8 mouse cellular contexts compared by ENCODE assay signal in genomic region chr4:40947565-40948159, GRCm38 (mm10). TPM values are rescaled to one million over a fixed set of nuclear protein-coding genes. Genes with fewer than 3 reads are reported as not detected.
A peak's percentile ranks its signal among the peaks of the same experiment; 100 is the strongest.
DNase-seq lines count a peak whose midpoint lies in the region; ATAC-seq and TF ChIP-seq lines count a peak whose summit lies in the region.

No protein-coding gene starts in this region.

- H3K4me2 ChIP-seq in kidney, postnatal 0 days (ENCODE audit: low read length) = peak overlapping the region; percentile 76
- H3K4me2 ChIP-seq in forebrain, embryonic 15.5 days (replicated peaks) = peak overlapping the region; percentile 80
- peak overlapping the region; percentile 81 for H3K4me2 ChIP-seq in liver, embryonic 15.5 days
- peak overlapping the region; percentile 64 for H3K4me2 ChIP-seq in stomach, embryonic 16.5 days (ENCODE audit: low read depth, low read length)

- peaks cover 25% of the 10 kb centered on the region for H3K36me3 ChIP-seq in kidney, postnatal 0 days (ENCODE audit: insufficient read depth, low read length)
- H3K36me3 ChIP-seq in forebrain, embryonic 15.5 days = peaks cover 38% of the 10 kb centered on the region
- H3K36me3 ChIP-seq in liver, embryonic 15.5 days (replicated peaks) = peaks cover 53% of the 10 kb centered on the region
- peaks cover 14% of the 10 kb centered on the region; the same call in 1 of the 2 replicates for H3K36me3 ChIP-seq in stomach, embryonic 16.5 days (ENCODE audit: control insufficient read depth, insufficient read depth, low read length)

- DNase-seq in kidney, postnatal 0 days (ENCODE audit: low spot score) = peak; percentile 70
- DNase-seq in kidney, postnatal 14 days = no peak
- peak; percentile 18 for DNase-seq in WW6 (ENCODE audit: low read depth, low spot score)
- no peak for DNase-seq in natural killer cell, adult 2 months (ENCODE audit: low spot score in 2 of 2)
- no peak for DNase-seq in gastrocnemius, adult 18-20 months (ENCODE audit: low spot score)

- peak overlapping the region; percentile 85 for H3K9ac ChIP-seq in kidney, postnatal 0 days (ENCODE audit: low read depth, low read length)
- H3K9ac ChIP-seq in forebrain, embryonic 15.5 days (replicated peaks) = peak overlapping the region; percentile 84
- H3K9ac ChIP-seq in liver, embryonic 15.5 days = peak overlapping the region; percentile 96
- peak overlapping the region; percentile 92 for H3K9ac ChIP-seq in stomach, embryonic 16.5 days (ENCODE audit: low read length)

- H3K27ac ChIP-seq in kidney, postnatal 0 days = peak overlapping the region; percentile 88
- peak overlapping the region; percentile 84 for H3K27ac ChIP-seq in forebrain, embryonic 15.5 days (replicated peaks)
- peak overlapping the region; percentile 92 for H3K27ac ChIP-seq in liver, embryonic 15.5 days (replicated peaks)
- H3K27ac ChIP-seq in stomach, embryonic 16.5 days (ENCODE audit: low read length) = peak overlapping the region; percentile 85

- H3K9me3 ChIP-seq in kidney, postnatal 0 days (replicated peaks; ENCODE audit: low read length) = no peaks in the 10 kb centered on the region
- H3K9me3 ChIP-seq in forebrain, embryonic 15.5 days = no peaks in the 10 kb centered on the region
- no peaks in the 10 kb centered on the region for H3K9me3 ChIP-seq in liver, embryonic 15.5 days (replicated peaks)
- H3K9me3 ChIP-seq in stomach, embryonic 16.5 days (replicated peaks; ENCODE audit: control insufficient read depth, low read length) = no peaks in the 10 kb centered on the region

- no peaks in the 10 kb centered on the region for H3K27me3 ChIP-seq in kidney, postnatal 0 days (ENCODE audit: insufficient read depth, low read length)
- H3K27me3 ChIP-seq in forebrain, embryonic 15.5 days = no peaks in the 10 kb centered on the region
- H3K27me3 ChIP-seq in liver, embryonic 15.5 days = no peaks in the 10 kb centered on the region
- no peaks in the 10 kb centered on the region for H3K27me3 ChIP-seq in stomach, embryonic 16.5 days (ENCODE audit: control insufficient read depth, insufficient read depth, low read length)

- no peak; the same call in 1 of the 2 replicates for ATAC-seq in kidney, postnatal 0 days (replicated peaks; ENCODE audit: low FRiP score, low read depth)
- no peak; the same call in none of the 2 replicates for ATAC-seq in forebrain, embryonic 15.5 days (replicated peaks)
- peak; percentile 49 for ATAC-seq in liver, embryonic 15.5 days (ENCODE audit: insufficient read depth)
- no peak; the same call in 1 of the 2 replicates for ATAC-seq in stomach, embryonic 16.5 days (ENCODE audit: insufficient read depth, low FRiP score)

- TF ChIP-seq CTCF in kidney, postnatal 0 days (IDR thresholded peaks at IDR 0.05; ENCODE audit: low read depth) = peak; percentile 30

- H3K4me1 ChIP-seq in kidney, postnatal 0 days (replicated peaks; ENCODE audit: insufficient read depth, low read length) = peaks cover 14% of the 10 kb centered on the region
- peaks cover 28% of the 10 kb centered on the region for H3K4me1 ChIP-seq in forebrain, embryonic 15.5 days
- H3K4me1 ChIP-seq in liver, embryonic 15.5 days (replicated peaks) = peaks cover 45% of the 10 kb centered on the region
- H3K4me1 ChIP-seq in stomach, embryonic 16.5 days (ENCODE audit: control insufficient read depth, insufficient read depth, low read length) = peaks cover 14% of the 10 kb centered on the region

- H3K4me3 ChIP-seq in kidney, postnatal 0 days (replicated peaks; ENCODE audit: low read depth, low read length) = peak overlapping the region; percentile 70
- peak overlapping the region; percentile 87 for H3K4me3 ChIP-seq in forebrain, embryonic 15.5 days
- peak overlapping the region; percentile 90 for H3K4me3 ChIP-seq in liver, embryonic 15.5 days (replicated peaks)
- H3K4me3 ChIP-seq in stomach, embryonic 16.5 days (replicated peaks; ENCODE audit: low read length) = peak overlapping the region; percentile 75

- WGBS in kidney, postnatal 0 days = under 1% methylated on average over 39 of the region's 40 CpGs
- under 1% methylated on average over 40 of the region's 40 CpGs for WGBS in forebrain, embryonic 15.5 days
- under 1% methylated on average over 40 of the region's 40 CpGs for WGBS in liver, embryonic 15.5 days (ENCODE audit: insufficient replicate concordance)
- 0% methylated on average over 40 of the region's 40 CpGs for WGBS in stomach, embryonic 16.5 days

RNA-seq across cellular contexts. Expression of gene Bag1, which starts 0.4 kb away (rescaled TPM):
- 284 and 295 TPM in 2 replicates for polyA plus RNA-seq in kidney, postnatal 0 days (2015; fragmentation: Nextera tagmentation; extraction: Ambion mirVana)
- polyA plus RNA-seq in forebrain, embryonic 15.5 days (2015; fragmentation: Nextera tagmentation; extraction: Ambion mirVana) = 199 and 202 TPM in 2 replicates
- 110 and 114 TPM in 2 replicates for polyA plus RNA-seq in liver, embryonic 15.5 days (2015; fragmentation: Nextera tagmentation; extraction: Ambion mirVana)
- 184 and 197 TPM in 2 replicates for polyA plus RNA-seq in stomach, embryonic 16.5 days (2015; fragmentation: Nextera tagmentation; extraction: Ambion mirVana)
- 100 to 1,000 TPM; 232 to 237 TPM for total RNA-seq in gastrocnemius, adult 18-20 months (2021)

RNA-seq across cellular contexts. Expression of gene Chmp5, which starts 0.5 kb away (rescaled TPM):
- 160 and 164 TPM in 2 replicates for polyA plus RNA-seq in kidney, postnatal 0 days (2015; fragmentation: Nextera tagmentation; extraction: Ambion mirVana)
- 170 and 178 TPM in 2 replicates for polyA plus RNA-seq in forebrain, embryonic 15.5 days (2015; fragmentation: Nextera tagmentation; extraction: Ambion mirVana)
- polyA plus RNA-seq in liver, embryonic 15.5 days (2015; fragmentation: Nextera tagmentation; extraction: Ambion mirVana) = 40.7 and 42.4 TPM in 2 replicates
- polyA plus RNA-seq in stomach, embryonic 16.5 days (2015; fragmentation: Nextera tagmentation; extraction: Ambion mirVana) = 109 and 118 TPM in 2 replicates
- 10 to 100 TPM; 23.2 to 25.4 TPM for total RNA-seq in gastrocnemius, adult 18-20 months (2021)

RNA-seq across cellular contexts. Expression of gene Nfx1, which starts 23.0 kb away (rescaled TPM):
- polyA plus RNA-seq in kidney, postnatal 0 days (2015; fragmentation: Nextera tagmentation; extraction: Ambion mirVana) = 55.1 and 56.5 TPM in 2 replicates
- 116 and 119 TPM in 2 replicates for polyA plus RNA-seq in forebrain, embryonic 15.5 days (2015; fragmentation: Nextera tagmentation; extraction: Ambion mirVana)
- 27.9 and 28.0 TPM in 2 replicates for polyA plus RNA-seq in liver, embryonic 15.5 days (2015; fragmentation: Nextera tagmentation; extraction: Ambion mirVana)
- 83.2 and 89.7 TPM in 2 replicates for polyA plus RNA-seq in stomach, embryonic 16.5 days (2015; fragmentation: Nextera tagmentation; extraction: Ambion mirVana)
- total RNA-seq in gastrocnemius, adult 18-20 months (2021) = 10 to 100 TPM; 18.8 to 19.5 TPM

RNA-seq across cellular contexts. Expression of gene Spink4, which starts 27.8 kb away (rescaled TPM):
- 0.41 and 1.0 TPM in 2 replicates for polyA plus RNA-seq in kidney, postnatal 0 days (2015; fragmentation: Nextera tagmentation; extraction: Ambion mirVana)
- not detected in 2 replicates for polyA plus RNA-seq in forebrain, embryonic 15.5 days (2015; fragmentation: Nextera tagmentation; extraction: Ambion mirVana)
- 0.82 and 0.96 TPM in 2 replicates for polyA plus RNA-seq in liver, embryonic 15.5 days (2015; fragmentation: Nextera tagmentation; extraction: Ambion mirVana)
- 36.1 and 40.3 TPM in 2 replicates for polyA plus RNA-seq in stomach, embryonic 16.5 days (2015; fragmentation: Nextera tagmentation; extraction: Ambion mirVana)
- not detected for total RNA-seq in gastrocnemius, adult 18-20 months (2021)

Comparison
In these comparisons a context has a peak if more than half of its experiments do, and no peak if none do; other contexts are left out.
1. DNase-seq: peak in kidney, postnatal 0 days (single experiment) and WW6 (single experiment); none in kidney, postnatal 14 days (single experiment), natural killer cell, adult 2 months (0 of 2) and gastrocnemius, adult 18-20 months (single experiment).
2. Peak in every context shown above with its lines, with median percentiles within 50 percentile points of each other: H3K27ac ChIP-seq, H3K4me2 ChIP-seq, H3K4me3 ChIP-seq and H3K9ac ChIP-seq.